Mouse (Mus musculus): ENCODE data around the gene Tmem91.
"Not testable (repeated sequence)": the region's sequence is repeated elsewhere in the genome, so short reads cannot be mapped to it uniquely, and the experiment has no call there.

The Tmem91 gene
- long read RNA-seq, experiment 1, partial matches to known transcripts: 0 of 12 reads
- long read RNA-seq, experiment 1, other reads (novel, unspliced or antisense): 10 of 12 reads
- long read RNA-seq, experiment 2, partial matches to known transcripts: 0 of 7 reads
- long read RNA-seq, experiment 2, other reads (novel, unspliced or antisense): 7 of 7 reads

DNA sequence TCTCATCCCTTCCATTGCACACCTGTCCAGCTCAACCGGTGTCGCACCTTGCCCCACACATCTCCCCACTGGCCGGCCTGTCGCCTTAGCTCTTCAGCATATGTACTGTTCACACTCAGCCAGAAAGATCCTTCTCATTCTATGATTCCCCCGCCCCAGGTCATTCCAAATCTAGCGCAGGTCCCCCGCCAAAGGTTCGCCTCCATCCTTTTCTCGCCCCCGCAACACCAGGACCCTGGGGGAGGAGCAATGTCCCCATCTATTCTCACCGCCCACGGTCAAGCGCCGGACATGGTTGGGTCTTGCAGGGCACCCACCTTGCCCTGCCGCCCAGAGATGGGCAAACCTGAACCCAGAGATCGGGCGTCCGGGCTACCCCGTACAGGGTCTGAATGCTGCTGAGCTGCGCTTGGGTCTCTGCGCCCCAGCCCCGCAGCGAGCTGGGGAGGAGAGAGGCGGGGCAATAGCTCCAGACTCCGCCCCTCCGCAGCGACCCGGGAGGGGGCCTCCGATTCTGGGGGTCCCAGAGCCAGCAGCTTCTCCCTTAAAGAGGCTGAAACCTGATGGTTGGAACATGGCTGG is at the start of gene Tmem91:
TSS of gene Tmem91 (minus strand) at position 448 of the 582 bp plus-strand sequence.
- intact Hi-C loops (cut with DNase I): no loop called here

DNA sequence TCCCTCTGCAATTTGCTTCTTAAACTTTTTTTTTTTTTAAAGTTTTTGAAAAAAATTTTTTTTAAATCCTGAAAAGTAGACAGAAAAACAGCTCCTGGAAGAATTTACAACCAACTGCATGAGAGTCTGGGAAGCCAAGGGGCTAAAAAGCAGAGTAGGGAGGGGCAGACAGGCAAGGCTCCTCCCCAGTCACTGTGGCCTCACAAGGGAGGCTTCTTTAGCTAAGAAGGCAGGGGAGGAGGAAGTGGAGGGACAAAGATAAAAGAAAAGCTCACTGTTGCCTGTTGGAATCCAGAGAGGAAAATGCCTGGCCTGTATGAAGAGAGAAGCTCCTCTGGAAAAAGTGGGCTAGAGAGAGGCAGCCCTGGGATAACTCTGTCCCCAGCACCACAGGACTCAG is 46.8 kb upstream of the Tmem91 start:
- intact Hi-C loops (cut with DNase I): not testable (repeated sequence)

GRCm38 (mm10) chr7:25720760-25721159 is 45.8 kb upstream of the Tmem91 start:
- intact Hi-C loops (cut with DNase I): no loop called here

DNA sequence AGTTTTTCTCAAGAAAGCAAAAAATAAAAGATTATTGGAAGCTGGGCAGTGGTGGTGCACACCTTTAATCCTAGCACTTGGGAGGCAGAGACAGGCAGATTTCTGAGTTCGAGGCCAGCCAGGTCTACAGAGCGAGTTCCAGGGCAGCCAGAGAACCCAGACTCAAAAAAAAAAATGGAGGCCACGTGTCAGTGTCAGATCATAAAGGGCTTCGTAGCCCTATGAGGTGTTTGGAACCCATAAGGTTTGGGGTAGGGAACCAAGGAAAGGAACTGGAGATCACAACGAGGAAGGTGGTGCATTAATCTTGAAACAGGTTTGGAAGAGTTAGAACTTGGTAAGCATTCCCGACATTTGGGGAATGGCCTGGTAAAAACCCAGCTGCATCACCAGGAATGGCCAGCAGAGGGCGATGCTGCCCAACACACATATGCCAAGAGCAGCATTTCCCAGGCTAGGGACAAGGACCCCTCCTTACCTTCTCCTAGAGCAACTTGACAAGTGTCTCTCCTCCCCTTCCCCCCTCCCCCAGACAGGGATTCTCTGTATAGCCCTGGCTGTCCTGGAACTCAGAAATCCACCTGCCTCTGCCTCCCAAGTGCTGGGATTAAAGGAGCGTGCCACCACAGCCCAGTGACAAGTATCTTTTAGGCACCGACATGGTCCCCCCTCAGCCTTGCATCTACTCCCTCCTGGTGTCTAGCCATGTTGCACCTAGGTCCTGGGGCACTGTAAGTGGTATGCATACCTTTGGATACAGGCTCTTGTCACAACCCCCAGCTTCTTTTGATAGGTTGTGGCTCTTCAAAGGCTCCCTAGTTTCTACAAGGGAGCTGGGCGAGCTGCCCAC is 45.0 kb upstream of the Tmem91 start:
- intact Hi-C loops (cut with DNase I): no loop called here

GRCm38 (mm10) chr7:25718788-25719417 is 43.9 kb upstream of the Tmem91 start, which contains the start of gene Ccdc97:
Gene Ccdc97, minus strand, starts transcription at chr7:25719088.
- intact Hi-C loops (cut with DNase I): no loop called here

- intact Hi-C loops (cut with DNase I): no loop called here
These were observed 42.5 kb upstream of the Tmem91 start for GRCm38 (mm10) chr7:25717478-25717877.

GRCm38 (mm10) chr7:25715731-25716271 is 40.8 kb upstream of the Tmem91 start:
- intact Hi-C loops (cut with DNase I): no loop called here

- intact Hi-C loops (cut with DNase I): no loop called here
These were observed 39.6 kb upstream of the Tmem91 start for GRCm38 (mm10) chr7:25714581-25714980.

DNA sequence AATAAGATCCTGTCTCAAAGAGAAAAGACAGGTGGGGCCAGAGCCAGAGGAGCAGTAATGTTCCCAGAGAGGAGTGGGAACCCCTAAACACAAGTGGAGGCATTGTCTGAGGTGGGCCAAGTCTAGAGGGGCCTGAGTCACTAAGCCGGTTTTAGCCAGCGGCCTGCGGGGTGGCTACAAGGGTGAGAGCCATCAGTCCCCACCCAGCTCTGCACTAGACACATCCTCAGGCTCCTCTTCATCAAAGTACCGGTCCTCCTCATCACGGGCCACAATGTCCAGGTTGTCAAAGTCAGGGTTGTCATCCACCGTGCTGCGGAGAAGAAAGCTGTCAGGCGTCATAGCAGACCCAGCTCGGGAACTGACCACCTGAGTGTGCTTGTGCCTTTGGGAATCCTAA is 37.8 kb upstream of the Tmem91 start:
- intact Hi-C loops (cut with DNase I): no loop called here

GRCm38 (mm10) chr7:25711731-25712197 is 36.8 kb upstream of the Tmem91 start:
- intact Hi-C loops (cut with DNase I): no loop called here

GRCm38 (mm10) chr7:25711165-25711564 is 36.2 kb upstream of the Tmem91 start:
- intact Hi-C loops (cut with DNase I): no loop called here

GRCm38 (mm10) chr7:25710519-25711130 is 35.7 kb upstream of the Tmem91 start:
- intact Hi-C loops (cut with DNase I): no loop called here

DNA sequence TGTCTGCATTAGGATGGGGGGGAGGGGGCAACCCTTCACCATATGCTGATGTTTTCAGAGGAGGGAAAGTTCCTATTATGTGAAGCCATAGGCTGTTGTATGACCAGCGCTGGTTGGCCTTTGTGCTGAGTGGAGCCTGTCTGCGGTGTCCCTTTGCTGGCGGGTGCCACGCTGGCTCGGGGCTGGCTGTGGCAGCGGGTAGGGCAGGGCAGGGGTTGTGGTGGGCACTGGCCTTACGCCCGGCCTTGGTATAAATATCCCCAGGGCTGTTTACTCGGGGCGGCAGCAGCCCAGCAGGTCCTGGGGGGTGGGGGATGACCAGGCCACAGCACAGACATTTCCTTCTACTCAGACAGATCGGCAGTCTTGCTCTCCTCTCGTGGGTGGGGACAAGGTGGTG is 35.0 kb upstream of the Tmem91 start:
- intact Hi-C loops (cut with DNase I): no loop called here

- intact Hi-C loops (cut with DNase I): no loop called here
These were observed 32.8 kb upstream of the Tmem91 start for GRCm38 (mm10) chr7:25707581-25708292.

- intact Hi-C loops (cut with DNase I): no loop called here
These were observed 31.7 kb upstream of the Tmem91 start for GRCm38 (mm10) chr7:25706578-25707170.

DNA sequence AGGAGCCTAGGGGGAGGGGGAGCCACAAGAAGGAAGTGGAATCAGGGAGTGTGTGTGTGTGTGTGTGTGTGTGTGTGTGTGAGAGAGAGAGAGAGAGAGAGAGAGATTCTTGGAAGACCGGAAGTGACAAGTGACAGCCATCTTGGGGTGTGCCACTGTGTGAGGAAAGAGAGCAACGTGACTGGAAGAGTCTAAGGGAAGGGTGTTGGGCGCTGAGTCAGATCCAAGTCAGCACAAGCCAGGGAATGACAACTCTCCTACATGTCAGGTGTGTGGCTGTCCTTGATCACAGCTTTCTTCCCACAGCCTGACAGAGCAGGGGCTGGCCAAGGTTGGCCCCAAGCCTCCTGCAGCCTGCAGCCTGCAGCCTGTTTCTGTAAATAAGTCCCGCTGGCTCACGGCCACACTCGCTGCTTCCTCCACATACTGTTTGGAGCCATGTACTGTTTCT is 30.9 kb upstream of the Tmem91 start:
- intact Hi-C loops (cut with DNase I): no loop called here

DNA sequence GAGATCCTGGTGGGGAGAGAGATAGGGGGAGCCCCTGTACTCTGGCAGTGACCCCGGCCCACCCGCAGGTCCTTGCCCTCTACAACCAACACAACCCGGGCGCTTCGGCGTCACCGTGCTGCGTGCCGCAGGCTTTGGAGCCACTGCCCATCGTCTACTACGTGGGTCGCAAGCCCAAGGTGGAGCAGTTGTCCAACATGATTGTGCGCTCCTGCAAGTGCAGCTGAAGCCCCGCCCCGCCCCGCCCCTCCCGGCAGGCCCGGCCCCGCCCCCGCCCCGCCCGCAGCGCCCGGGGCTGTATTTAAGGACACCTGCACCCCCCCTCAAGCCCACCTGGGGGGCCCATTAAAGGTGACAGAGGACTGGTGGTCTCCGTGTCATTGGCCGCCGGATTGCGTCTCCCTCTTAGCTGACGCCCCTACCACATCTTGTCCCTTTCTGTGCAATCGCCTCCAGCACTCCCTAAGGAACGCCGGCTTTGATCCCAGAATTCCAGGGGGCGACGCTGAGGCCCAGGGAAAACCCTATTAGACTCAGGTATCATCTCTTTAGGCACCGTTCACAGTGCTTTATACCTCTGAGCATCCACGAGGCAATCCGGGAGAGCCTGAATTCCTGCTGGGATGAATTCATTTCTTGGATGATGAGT is 29.9 kb upstream of the Tmem91 start:
- intact Hi-C loops (cut with DNase I): no loop called here

DNA sequence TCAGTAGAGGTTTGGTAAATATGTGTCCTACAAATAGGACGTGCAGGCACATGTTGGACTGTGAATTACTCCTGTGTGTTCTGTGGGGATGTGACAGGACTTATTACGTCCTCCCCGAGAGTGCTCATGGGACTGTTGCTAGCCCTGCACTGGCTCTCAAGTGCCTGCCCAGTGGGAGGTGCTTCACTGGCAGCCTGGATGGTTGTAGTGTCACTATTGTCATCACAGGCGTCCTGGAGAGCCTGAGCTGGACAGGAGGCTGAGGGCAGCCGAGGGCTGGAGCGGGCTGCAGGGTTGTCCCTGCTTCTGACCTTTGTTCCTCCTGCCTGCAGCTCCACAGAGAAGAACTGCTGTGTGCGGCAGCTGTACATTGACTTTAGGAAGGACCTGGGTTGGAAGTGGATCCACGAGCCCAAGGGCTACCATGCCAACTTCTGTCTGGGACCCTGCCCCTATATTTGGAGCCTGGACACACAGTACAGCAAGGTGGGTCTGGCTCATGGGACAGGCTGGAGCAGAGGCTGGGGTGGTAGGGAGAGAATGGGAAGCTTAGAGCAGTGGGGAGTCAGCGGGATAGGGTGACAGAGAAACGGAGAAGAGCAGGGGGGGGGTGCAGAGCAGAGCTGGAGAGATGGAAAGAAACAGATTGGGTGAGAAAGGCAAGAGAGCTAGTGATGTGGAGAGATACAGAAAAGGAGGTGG is 29.0 kb upstream of the Tmem91 start:
- intact Hi-C loops (cut with DNase I): no loop called here

- intact Hi-C loops (cut with DNase I): no loop called here
These were observed 27.4 kb upstream of the Tmem91 start for GRCm38 (mm10) chr7:25702350-25702749.
